Mouse (Mus musculus) cerebellum, adult 9-11 months (tissue): Measurements from ENCODE around the gene Gm17949.
A peak's percentile ranks its signal among the peaks of the same experiment; 100 is the strongest.

Experiments used
- DNase-seq: peaks from one replicate; pipeline ENCODE4 v3.0.0; 2022

Gene Gm17949

DNA sequence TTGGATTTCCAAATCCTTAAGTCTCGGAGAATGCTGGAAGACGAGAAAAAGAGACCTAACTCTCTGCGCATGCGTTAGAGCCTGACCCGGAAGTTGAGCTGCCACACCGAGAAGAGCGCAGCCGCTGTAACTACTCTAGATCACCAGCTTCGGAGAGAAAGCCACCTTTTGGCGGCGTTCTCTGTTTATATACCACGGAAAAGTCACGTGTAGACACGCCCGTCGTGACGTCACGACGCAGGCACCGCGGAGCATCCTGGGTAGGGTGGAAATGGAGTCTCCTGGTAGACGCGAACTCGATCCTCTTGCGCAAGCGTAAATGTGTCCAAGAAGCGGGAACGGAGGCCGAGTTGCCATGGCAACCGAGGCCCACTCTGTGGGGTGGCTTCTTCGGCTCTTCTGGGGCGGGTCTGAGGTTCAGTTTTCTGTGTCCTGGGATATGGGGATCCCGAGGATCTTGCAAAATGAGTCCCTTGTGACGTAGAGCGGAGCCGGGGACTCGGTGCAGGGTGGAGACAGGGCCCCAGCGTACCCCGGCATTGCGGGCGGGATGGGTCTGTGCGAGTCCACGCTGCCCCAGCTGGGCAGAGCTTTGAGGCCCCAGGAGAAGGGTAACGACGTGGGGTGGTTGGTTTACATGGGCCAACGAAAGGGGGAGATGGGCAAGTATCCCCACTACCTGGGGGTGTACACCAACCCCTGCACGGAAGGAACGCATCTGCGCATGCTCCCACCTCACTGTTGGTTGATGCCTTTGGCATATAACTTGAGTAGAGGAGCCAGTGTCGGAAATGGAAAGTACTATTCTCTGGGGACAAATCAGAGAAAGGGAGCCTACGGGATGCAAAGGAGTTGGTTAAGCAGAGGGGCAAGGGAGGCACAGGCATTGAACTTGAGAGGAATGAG, at the start of gene Gm17949, which contains the start of gene Gtf2f1:
Gene Gm17949 (plus strand): TSS at position 234 of the 906 bp plus-strand sequence.
Gene Gtf2f1 (minus strand): TSS at position 53 of the 906 bp plus-strand sequence.
- peak; percentile 96 for DNase-seq

DNA sequence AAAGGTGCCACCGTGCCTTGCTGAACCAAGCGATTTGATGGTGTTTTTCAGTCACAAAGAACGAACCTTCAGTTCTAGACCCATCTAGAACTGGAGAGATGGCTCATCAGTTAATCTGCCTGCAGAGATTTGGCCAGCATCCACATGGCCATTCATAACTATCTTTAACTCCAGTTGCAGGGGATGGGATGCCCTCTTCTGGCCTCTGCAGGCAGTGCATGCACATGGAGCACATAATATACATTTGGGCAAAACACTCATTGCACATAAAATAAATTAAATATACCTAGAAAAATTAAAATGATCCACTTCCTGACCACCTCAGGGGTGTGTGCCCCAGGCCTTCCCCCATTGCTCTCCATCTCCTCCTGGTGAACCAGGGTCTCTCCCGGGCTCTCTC, 49.4 kb upstream of the Gm17949 start:
- no peak for DNase-seq

DNA sequence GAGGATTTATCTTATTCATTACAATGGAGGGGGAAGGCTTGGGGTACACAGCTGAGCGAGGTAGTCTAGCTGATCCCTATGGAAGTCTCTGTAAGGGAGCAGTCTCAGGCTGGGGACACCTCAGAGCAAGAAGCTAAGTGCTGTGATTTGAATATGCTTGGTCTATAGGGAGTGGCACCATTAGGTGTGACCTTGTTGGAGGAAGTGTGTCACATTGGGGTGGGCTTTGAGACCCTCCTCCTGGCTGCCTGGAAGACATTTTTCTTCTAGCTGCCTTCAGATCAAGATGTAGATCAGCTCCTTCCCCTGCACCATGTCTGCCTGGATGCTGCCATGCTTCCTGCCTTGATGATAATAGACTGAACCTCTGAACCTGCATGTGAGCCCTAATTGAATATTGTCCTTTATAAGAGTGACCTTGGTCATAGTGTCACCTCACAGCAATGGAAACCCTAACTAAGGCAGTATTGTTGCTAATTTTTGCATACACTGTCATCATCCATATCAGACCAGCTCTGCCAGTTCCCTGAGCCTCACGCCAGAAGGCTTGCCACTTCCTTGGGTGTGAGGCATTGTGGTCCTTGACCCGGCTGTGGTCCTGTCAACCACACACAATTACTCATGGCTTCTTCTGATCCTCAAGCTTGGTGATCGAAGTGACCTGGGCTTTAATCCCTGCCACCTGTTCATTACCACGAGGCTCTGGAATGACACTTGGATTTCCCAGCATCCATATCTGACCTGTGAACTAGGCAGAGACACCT, 48.4 kb upstream of the Gm17949 start:
- DNase-seq, result no peak

DNA sequence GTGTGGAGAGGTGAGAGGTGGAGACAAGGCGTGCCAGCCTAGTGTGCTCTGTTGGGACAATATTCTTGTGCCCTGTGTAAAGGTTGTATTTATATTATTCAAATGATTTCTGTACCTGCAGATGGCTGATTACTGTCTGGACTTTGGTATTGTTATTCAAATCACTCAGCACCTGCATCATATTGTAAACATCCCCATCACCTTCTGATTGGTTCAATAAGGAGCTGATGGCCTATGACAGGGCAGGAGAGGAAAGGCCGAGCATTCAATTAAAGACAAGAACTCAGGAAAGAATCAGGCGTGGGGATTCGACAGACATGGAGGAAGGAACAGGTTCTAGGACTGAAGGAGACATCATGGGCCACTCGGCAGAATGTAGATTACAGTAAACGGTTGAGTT, 47.6 kb upstream of the Gm17949 start:
- no peak for DNase-seq

DNA sequence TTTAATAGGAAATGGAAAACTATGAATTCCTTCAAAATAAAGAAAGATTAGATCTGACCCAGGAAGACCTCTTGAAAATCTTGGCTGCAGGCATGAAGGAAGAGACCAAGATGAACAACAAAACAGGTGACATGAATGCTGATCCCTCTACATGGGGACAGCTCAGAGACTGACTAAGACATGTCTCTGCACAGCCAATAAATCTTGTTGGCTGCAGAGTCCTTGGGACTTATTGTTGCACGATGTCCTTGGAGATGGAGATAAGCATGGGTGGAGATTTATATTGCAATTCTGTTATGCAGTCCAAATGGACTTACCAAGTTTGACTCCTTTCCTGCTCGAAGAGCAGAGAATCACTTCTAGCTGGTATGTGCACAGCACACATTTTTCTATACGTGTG, 41.9 kb upstream of the Gm17949 start:
- no peak for DNase-seq

DNA sequence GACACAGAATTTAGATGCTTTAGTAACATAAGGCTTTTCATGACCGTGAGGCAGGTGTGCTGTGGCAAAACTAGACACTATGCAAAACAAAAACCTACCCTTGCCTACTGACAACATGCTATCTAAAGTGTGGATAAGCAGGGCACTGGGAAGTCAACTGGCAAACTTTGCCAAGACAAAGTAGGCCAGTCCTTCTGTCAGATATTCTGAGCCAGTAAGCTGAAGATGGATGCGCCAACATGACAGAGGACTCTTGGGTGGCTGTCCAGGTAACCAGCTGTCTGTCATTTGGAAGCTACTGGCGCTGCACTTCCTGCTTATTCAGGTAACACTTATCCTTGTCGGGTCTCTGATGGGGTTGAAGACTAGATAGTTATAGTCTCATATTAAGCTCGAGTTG, 41.2 kb upstream of the Gm17949 start:
- no peak for DNase-seq

DNA sequence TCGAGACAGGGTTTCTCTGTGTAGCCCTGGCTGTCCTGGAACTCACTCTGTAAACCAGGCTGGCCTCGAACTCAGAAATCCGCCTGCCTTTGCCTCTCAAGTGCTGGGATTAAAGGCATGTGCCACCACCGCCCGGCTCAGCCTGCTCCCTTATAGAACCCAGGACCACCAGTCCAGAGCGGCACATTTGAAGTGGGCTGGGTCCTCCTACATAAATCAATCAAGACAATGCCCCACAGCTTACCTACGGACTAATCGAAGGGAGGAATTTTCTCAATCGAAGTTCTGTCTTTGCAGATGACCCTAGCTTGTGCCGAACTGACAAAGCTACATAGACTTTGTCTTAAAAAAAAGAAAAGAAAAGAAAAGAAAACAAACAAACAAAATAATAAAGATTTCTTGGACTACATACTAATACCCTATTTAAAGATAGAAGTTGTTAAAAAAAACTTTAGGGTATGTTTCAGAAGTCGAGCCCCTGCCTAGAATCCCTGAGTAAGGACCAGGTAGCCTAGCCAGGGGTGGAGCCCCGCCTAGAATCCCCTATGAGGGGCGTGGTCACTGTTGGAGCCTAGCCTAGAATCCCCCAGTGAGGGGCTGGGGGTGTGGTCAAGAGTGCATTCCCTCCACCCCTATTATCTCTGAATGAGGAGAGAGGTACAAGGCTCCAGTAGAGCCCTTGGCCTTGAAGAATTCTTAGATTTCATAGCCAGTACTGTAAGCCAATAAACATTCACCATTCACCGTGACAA, 37.1 kb upstream of the Gm17949 start:
- DNase-seq, result no peak

DNA sequence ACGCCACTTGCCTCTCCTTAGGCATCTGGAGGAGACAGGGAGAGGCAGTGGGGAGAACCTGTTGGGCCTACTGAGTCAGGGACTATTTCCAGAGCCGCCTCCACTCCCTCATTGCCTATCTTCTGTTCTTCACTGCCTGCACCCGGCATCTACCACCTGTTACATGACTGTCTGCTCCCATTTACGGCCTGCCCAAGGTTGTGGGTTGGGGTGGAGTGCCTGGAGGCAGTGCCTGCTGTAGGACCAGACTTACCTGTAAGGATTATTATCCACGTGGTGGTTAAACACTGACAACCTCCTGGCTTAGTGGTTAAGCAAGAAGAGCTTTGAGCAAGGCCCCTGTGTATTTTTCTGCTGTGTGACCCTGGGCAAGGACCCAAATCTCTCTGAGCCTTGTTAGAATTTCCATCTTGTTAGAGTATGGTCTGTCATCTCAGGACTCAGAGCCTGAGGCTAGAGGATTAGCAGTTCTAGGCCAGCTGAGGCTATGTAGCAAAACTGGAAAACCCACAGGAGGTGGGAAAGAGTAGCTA, 36.5 kb upstream of the Gm17949 start:
- DNase-seq, result no peak

DNA sequence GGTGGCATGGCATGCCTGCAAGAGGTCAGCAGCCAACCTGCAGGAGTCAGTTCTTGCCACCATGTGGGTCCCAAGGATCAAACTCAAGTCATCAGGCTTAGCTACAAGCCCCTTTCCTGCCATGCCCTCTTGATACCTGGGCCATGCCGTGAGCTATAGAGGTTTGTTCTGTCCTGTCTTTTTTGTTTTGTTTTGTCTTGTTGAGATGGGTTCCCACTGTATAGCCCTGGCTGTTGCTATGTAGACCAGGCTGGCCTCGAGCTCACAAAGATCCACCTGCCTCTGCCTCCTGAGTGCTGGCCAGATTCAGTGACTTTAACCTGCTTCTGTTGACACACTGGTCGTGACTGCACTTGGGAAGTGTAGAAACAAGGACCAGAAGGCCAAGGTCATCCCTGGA, 35.9 kb upstream of the Gm17949 start:
- no peak for DNase-seq

DNA sequence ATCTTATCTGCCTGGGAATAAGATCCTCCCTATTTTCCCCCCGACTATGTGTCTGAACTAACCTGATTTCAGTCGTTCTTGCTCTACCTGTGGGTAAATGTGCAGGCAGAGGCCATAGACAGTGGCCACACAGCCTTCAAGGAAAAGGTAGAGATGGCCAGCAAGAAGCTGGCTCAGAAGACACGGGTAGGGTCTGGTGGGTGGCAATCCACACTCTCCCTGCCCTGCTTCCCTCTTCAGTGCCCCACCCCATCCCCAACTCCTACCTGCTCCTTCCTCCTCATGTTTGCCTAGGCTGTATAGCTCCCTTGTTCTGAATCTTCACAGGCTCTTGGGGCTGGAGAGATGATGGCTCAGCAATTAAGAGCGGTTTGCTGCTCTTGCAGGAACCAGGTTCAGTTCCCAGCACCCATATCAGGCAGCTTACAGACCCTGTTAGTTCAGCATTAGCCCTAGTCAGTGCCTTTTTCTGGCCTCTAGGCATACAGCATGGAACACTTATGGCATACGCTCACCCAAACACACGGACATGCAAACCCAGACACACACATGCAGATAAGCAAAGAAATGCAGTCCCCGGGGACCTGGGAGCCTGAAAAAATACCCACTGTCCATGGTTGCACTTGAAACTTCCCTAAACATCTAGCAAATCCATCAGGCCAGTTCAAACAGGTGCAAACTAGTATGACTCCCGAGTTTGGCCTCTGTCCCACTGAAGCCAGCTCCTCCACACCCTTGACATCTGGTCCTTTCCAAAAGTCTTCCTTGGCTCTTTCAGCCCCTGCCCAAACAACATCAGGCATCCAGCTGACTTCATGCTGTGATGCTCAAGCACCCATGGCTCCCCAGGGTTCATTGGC, 34.5 kb upstream of the Gm17949 start:
- DNase-seq, result no peak

DNA sequence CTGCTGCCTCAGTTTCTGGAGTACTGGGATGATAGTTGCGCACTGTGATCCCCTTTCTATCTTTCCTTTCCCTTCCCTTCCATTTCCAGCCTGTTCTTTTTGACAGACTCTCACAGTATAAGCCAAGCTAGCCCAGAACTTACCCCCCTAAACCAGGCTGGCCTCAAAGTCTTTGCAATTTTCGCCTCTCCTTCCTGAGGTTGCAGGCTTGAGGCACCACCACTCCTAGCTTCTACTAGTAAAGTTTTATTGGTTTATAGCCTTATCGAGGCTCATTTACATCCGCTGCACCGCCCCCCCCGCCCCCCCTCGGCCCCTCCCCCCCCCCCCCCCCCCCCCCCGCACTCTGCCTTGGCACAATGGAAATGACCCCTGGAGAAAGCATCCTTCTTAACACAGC, 31.7 kb upstream of the Gm17949 start:
- no peak for DNase-seq

DNA sequence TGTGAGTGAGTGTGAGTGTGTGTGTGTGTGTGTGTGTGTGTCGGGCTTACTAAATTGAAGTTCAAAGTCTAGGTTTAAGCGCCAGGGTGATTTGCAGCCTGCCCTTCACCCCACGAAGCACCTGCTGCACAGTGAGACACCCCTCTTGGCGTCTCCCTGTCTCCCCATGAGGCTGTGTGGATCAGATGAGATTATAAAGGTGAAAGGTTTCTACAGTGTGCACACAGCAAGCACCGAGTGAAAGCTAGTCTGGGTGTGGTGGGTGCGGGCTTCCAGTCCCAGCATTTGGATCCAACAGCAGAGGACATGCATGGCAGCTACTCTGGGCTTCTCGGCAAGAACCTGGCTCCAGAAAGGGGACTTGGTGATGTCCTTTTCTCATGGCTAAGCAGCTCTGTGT, 30.2 kb upstream of the Gm17949 start:
- DNase-seq, result no peak

DNA sequence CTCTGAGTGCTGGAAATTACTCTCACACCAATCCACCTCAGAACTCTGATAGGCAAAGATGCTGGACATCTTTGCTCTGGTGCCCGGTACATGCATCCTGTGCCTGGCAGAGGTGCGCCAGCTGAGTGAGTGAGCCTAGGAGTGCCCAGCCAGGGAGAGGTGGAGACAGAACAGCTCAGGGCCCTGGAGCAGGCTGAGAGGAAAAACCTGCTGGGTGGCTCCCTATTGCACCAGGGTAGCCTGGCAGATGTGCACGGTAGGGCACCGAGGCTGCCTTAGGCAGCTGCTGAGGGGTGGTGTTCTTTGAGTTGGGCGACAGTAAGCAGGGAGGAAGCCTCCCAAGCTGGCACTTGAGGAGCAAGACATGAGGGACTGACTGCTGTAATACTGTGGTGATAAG, 29.3 kb upstream of the Gm17949 start, which contains the start of gene Acer1:
Gene Acer1 (minus strand): TSS at position 114 of the 400 bp plus-strand sequence.
- no peak for DNase-seq

DNA sequence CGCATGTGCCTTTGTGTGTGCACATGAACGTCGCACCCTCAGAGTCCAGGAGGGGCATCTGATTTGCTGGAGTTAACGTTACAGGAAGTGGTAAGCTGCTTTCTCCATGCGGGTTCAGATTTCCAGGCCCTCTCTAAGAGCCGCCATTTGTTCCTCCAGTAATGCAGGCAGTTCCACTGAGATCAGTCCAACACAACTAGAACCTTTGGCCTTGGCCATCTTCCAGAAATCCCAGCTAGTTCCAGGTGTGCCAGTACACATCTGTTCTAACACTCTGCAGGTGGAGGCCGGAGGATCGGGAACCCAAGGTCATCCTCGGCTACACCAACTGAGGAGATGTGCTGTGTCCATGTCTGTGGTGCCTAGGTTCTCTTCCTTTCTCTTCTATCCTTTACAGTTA, 26.4 kb upstream of the Gm17949 start:
- DNase-seq, result no peak

DNA sequence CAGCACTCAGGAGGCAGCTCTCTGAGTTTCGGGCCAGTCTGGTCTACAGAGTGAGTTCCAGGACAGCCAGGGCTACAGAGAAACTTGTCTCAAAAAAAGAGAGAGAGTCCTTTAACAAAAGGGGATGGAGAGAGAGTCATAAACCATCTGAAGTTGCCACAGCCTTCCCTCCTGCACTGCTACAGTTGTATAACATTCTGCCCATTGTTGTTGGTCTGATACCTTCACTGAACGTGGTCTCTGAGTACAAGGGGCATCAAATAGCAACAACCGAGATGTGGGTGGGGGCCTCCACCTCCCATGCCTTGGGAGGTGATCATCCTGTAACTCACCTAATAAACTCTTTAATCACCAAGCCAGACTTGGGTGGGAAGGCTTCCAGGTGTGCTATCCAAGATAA, 25.6 kb upstream of the Gm17949 start:
- DNase-seq, result no peak

DNA sequence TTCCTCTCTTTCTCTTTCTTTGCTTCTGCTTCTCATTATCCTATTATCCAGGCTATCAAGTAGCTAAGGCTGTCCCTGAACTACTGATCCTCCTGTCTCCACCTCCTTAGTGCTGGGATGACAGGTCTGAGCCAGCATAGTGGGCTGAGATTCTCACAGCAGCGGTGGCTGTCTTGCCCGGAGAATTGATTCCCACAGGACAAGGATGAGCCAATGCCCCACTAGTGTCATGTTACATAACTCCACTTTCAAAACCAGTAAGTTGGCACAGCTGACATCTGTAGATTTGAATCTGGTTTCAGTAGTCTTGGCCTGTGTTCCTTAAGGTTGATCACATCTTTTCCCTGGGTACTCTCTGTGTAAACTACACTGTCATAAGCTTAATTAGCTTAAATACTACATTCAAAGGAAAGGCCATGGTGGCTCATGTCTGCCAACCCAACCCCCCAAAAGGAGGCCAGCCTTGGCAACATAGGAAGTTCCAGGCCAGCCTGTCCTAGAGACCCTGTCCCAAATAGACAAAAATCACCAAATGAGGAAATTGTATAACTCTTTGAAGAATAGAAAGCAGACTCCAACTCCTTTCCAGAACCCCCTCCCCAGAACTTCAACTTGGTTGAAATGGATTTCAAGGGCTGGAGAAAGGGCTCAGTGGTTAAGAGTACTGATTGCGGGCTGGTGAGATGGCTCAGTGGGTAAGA, 25.0 kb upstream of the Gm17949 start:
- DNase-seq, result no peak

DNA sequence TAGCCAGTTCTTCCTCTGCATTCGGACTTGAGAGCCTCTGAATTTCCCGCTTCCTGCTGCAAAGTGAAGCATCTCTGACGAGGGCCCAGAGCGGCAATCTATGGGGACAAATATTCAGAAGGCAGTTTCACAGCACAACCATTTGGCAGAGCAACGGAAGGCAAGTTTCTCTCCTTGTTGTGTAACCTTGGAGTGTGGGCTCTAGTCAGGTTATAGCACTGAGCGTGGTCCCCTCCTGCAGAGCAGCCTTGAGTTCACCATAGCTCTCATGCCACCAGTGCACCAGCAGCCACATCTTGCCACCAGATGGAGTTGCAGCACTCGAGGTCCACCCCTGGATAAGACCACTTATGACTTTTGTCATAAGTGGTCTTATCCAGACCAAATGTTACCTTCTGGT, 22.8 kb upstream of the Gm17949 start:
- DNase-seq, result peak; percentile 45

DNA sequence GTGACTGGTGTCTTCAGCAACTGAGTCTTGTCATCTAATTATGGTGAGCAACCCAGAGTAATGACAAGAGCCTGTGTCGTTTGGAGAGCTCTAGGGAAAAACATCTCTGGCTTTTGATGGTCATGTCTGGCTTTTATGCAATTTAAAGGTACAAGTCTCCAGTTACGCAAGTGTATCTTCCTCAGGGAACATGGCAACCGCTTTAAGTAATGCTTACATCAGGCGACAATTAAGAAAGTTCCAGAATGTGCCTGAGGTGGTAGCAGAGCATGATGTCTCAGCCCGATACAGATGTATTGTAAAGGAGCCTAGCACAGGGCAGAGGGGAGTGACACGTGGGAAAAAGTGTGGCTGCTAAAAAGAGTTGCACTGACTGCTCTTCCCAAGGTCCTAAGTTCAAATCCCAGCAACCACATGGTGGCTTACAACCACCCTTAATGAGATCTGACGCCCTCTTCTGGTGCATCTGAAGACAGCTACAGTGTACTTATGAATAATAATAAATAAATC, 22.3 kb upstream of the Gm17949 start:
- peak; percentile 48 for DNase-seq

DNA sequence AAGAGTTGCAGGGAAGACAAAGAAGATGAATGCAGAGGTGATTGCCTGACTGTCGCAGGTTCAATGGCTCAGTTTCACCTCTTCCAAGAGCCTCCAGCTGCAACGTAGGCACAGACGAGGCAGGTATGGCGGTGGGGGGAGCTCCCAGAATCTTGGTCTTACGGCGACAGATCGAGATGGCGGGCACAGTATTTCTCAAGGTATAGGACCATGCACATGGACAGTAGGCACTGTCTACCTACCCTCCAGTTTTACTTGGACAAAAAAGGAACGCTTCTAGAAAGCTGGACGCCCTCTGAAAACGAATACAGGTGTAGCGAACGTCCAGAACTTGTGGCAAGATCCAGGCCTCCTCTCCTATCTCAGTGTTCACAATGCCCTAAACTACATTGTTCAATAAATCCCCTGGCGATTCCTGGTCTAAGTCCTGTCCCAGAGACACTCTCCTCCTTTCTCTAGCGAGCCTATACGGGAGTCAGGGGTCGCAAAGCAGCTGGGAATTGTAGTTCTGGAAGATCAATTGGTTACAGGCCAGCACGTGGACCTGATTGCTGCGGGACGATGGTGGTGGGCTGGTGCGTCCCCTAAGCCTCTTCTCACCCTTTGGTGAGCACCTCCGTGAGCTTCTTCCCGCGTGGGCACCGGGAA, 21.7 kb upstream of the Gm17949 start:
- DNase-seq, result peak; percentile 64

DNA sequence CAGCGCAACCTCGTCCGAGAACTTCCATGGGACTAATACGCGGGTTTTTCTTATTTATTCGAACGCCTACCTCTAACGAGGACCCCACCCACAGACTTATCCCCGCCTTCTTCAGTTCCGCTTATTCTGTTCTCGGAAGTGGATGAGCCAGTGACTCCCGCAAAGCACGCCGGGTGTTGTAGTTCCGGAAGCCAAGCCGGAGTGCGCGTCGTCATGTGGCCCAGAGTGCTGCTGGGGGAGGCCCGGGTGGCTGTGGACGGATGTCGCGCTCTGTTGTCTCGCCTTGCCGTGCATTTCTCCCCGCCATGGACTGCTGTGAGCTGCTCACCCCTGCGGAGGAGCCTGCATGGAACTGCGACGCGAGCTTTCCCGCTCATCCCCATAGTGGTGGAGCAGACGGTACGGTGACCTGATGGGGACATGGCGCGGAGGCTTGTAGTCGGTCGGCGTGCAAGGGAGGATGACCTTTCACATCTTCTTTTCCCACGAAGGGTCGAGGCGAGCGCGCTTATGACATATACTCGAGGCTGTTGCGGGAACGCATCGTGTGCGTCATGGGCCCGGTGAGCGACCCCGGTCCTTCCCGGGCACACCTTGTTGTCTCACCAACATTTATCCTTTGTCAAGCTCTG, 21.0 kb upstream of the Gm17949 start, which contains the start of gene Clpp:
Gene Clpp (plus strand): TSS at position 191 of the 632 bp plus-strand sequence.
- peak; percentile 95 for DNase-seq
